Mouse (Mus musculus) ES-E14 (cell line): Measurements from ENCODE around the gene Fibp. TPM values are rescaled to one million over a fixed set of nuclear protein-coding genes. Genes with fewer than 3 reads are reported as not detected.
A peak's percentile ranks its signal among the peaks of the same experiment; 100 is the strongest.

Experiments used
- DNase-seq: peaks from one replicate; pipeline ENCODE4 v3.0.0-alpha.2; 2013; ENCODE audit warnings: low read depth, low spot score
- H3K27ac ChIP-seq: 2 replicates; pipeline ENCODE4 v1.5.1; 2012; ENCODE audit warnings: low read depth, mild to moderate bottlenecking, low read length, moderate library complexity, mixed read lengths; ENCODE audit not compliant: poor library complexity, insufficient read depth, severe bottlenecking
- H3K36me3 ChIP-seq: 2 replicates; pipeline ENCODE4 v1.6.1; 2012; ENCODE audit warnings: mild to moderate bottlenecking, low read length, moderate library complexity, mixed read lengths; ENCODE audit not compliant: control insufficient read depth, poor library complexity, insufficient read depth, severe bottlenecking
- H3K4me1 ChIP-seq, 2 experiments: fragments of 150-350 bp in 1 of 2; sonication (generic) in 1 of 2; 2 replicates each; pipeline ENCODE4 v1.6.1; 2012; ENCODE audit warnings: low read length in 2 of 2, mild to moderate bottlenecking in 1 of 2, mixed read lengths in 1 of 2; ENCODE audit not compliant: control insufficient read depth in 2 of 2, insufficient read depth in 2 of 2, poor library complexity in 1 of 2
- H3K4me3 ChIP-seq, 2 experiments: fragments of 150-350 bp in 1 of 2; sonication (generic) in 1 of 2; 2 replicates each; pipeline ENCODE4 v1.5.1; 2012; ENCODE audit warnings: low read length in 2 of 2, low read depth in 1 of 2, mild to moderate bottlenecking in 1 of 2, mixed read lengths in 1 of 2; ENCODE audit not compliant: insufficient read depth in 1 of 2, poor library complexity in 1 of 2, severe bottlenecking in 1 of 2
- H3K9ac ChIP-seq: 2 replicates; pipeline ENCODE4 v1.6.1; 2012; ENCODE audit warnings: low read depth, mild to moderate bottlenecking, low read length, mixed read lengths; ENCODE audit not compliant: poor library complexity, insufficient read depth, severe bottlenecking
- H3K9me3 ChIP-seq: fragments of 150-350 bp; sonication (generic); 2 replicates; pipeline ENCODE4 v1.6.1; 2012; ENCODE audit warnings: low read depth, mild to moderate bottlenecking, low read length; ENCODE audit not compliant: control insufficient read depth, insufficient read depth
- CHD2 ChIP-seq: IDR thresholded peaks from 2 replicates; pipeline ENCODE4 v1.6.1; 2014; ENCODE audit warnings: mild to moderate bottlenecking, low read depth, low read length, inconsistent platforms
- HCFC1 ChIP-seq: IDR thresholded peaks from 2 replicates; pipeline ENCODE4 v1.6.1; 2012; ENCODE audit warnings: low read length, inconsistent platforms, borderline replicate concordance; ENCODE audit not compliant: insufficient read depth
- MAFK ChIP-seq: IDR thresholded peaks from 2 replicates; pipeline ENCODE4 v1.6.1; 2014; ENCODE audit warnings: mild to moderate bottlenecking, low read depth, low read length, inconsistent platforms; ENCODE audit not compliant: insufficient read depth
- ZC3H11A ChIP-seq: IDR thresholded peaks from 2 replicates; pipeline ENCODE4 v1.6.1; 2012; ENCODE audit warnings: low read depth, mild to moderate bottlenecking, inconsistent platforms, low read length, borderline replicate concordance
- ZNF384 ChIP-seq: IDR thresholded peaks from 2 replicates; pipeline ENCODE4 v1.6.1; 2012; ENCODE audit warnings: low read depth, low read length, inconsistent platforms
- in situ Hi-C, 2 experiments: fragments of 600-800 bp; cut with MboI; formaldehyde crosslinking; loops; one replicate each; pipeline ENCODE4 v1.15.1; 2025; ENCODE audit warnings: low sequenced_read_pairs in 2 of 2, inconsistent platforms in 1 of 2; ENCODE audit not compliant: unreplicated experiment in 2 of 2
- total RNA-seq: library from RNA; depleted of rRNA; stranded (reverse); fragments of 300-350 nt; gene quantifications from 2 replicates; pipeline ENCODE4 v1.2.3, GENCODE M21; 2012

Fibp gene
- total RNA-seq, 1 experiment, result 52.4 TPM

DNA sequence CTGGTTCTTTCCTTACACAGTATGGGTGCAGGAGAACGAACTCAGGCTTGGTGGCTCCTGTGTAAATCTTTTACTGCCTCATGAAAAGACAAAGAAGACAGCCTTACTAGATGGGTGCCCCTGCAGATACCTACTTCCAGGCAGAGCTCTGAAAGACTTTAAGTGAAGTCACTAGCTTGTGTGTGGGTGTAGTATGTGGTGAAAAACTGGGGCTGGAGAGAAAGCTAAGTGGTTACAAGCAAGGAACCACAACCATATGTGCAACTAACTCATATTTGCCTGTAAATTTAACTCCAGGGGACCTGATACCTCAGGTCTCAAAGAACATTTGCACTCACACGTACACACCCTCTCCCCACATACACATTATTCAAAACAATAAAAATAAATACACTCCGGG, 519 bp upstream of the Fibp start:
- no peak for TF ChIP-seq ZC3H11A
- TF ChIP-seq ZNF384, result no peak
- TF ChIP-seq CHD2, result no peak
- no peak for TF ChIP-seq HCFC1
- no peak for TF ChIP-seq MAFK
- Histone ChIP-seq H3K27ac (no peak overlapping the region), H3K9ac (no peak overlapping the region; the same call in 1 of the 2 replicates), H3K36me3 (peaks cover 13% of the 10 kb centered on the region; the same call in 1 of the 2 replicates), H3K4me1 (peaks cover 6 to 15% of the 10 kb centered on the region in 2 experiments; a peak in 3 of 4 replicates), H3K4me3 (peak overlapping the region; percentile 92 to 99), H3K9me3 (no peaks in the 10 kb centered on the region)
- in situ Hi-C loops, result no loop called here
- no peak for DNase-seq

DNA sequence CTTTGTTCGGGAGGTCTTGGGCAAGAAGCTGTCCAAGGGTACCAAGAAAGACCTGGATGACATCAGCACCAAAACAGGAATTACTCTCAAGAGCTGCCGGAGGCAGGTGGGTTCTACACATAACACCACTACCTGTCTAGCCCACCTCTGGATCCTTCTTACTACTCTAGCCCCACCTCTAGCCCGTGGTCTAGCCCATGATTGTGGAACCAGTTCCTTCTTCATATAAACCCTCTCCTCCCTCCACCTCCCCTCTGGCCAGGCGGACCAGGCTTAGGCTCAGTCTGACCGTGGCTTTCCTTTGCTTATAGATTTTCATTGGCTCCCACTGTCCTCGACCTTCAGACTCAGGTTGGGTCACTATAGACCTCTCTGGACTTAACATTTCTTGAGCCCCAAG, 996 bp downstream of the Fibp start:
- no peak for TF ChIP-seq MAFK
- no peak for TF ChIP-seq HCFC1
- TF ChIP-seq ZNF384, result no peak
- no peak for TF ChIP-seq CHD2
- TF ChIP-seq ZC3H11A, result no peak
- no peak overlapping the region for H3K9ac ChIP-seq
- peak overlapping the region in 1 of 2 experiments; percentile 92; a peak in 2 of 4 replicates for H3K4me3 ChIP-seq
- H3K4me1 ChIP-seq, result peaks cover 4 to 9% of the 10 kb centered on the region in 2 experiments; a peak in 1 of 4 replicates
- H3K9me3 ChIP-seq, result no peaks in the 10 kb centered on the region
- no peak overlapping the region for H3K27ac ChIP-seq
- DNase-seq, result no peak
- H3K36me3 ChIP-seq, result peaks cover 28% of the 10 kb centered on the region
- in situ Hi-C loops, result no loop called here

DNA sequence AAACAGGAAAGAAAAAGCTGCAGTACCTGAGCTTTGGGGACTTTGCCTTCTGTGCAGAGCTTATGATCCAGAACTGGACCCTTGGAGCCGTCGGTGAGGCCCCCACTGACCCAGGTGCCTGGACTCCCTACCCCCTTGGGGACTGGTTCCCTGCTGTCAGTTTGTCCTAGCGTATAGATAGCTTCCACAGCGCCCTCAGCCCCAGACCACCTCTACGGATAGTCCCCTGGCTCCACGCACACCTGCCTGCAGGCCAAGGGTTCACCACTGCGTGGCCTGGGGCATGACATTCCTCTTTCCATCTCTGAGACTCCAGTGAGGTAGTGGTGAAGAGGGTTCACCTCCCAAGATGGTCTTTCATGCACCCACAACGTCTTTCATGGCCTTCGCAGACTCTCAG, 2.8 kb downstream of the Fibp start:
- in situ Hi-C loops, result no loop called here
- no peak overlapping the region for H3K4me3 ChIP-seq
- H3K9me3 ChIP-seq, result no peaks in the 10 kb centered on the region
- H3K27ac ChIP-seq, result no peak overlapping the region
- no peak overlapping the region for H3K9ac ChIP-seq
- DNase-seq, result no peak
- TF ChIP-seq MAFK (no peak), ZNF384 (no peak), HCFC1 (no peak), CHD2 (no peak), ZC3H11A (no peak)
- peaks cover 7 to 9% of the 10 kb centered on the region in 2 experiments; a peak in 2 of 4 replicates for H3K4me1 ChIP-seq
- peaks cover 31% of the 10 kb centered on the region for H3K36me3 ChIP-seq

DNA sequence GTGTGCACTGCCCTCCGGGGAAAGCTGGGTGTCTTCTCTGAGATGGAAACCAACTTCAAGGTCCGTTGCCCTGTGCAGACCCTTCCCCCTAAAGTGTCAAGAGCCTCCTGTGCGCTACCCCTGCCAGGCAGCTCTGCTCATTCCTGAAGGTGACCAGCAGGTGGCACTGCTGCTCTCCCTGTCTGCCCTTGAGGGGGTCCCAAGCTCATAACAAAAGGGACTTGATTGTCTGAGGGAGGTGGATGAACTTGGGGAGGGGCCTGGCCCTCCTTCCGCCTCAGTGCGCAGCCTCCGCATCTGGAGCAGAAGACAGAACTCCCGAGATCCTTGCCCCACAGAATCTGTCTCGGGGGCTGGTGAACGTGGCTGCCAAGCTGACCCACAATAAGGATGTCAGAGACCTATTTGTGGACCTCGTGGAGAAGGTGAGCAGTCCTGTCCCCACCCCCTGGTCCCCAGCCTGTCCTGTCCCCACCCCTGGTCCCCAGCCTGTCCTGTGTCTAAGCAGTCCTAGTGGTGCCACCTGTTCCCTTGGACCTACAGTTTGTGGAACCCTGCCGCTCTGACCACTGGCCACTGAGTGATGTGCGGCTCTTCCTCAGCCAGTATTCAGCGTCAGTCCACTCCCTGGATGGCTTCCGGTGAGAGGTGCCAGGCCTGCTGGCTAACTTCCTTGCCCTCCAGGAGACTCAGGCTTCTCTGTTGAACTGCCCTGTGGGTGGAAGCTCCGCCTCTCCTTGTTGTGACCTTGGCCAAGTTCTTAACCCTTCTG, 3.6 kb downstream of the Fibp start:
- H3K27ac ChIP-seq, result 0 out of 2 replicates have a peak overlapping the region, but pooled peaks have one; percentile 26
- no peak for TF ChIP-seq ZNF384
- TF ChIP-seq HCFC1, result peak; percentile 40; the same call in 1 of the 2 replicates
- DNase-seq, result peak; percentile 82
- peak overlapping the region; percentile 53 for H3K9ac ChIP-seq
- in situ Hi-C loops, result no loop called here
- H3K36me3 ChIP-seq, result peaks cover 31% of the 10 kb centered on the region
- no peaks in the 10 kb centered on the region for H3K9me3 ChIP-seq
- peaks cover 7 to 13% of the 10 kb centered on the region in 2 experiments; a peak in 3 of 4 replicates for H3K4me1 ChIP-seq
- peak overlapping the region; percentile 18 to 54 for H3K4me3 ChIP-seq
